Mouse (Mus musculus) cerebellum, adult 11 months (tissue): Measurements from ENCODE around the gene Foxp1.

Source experiments
- DNase-seq: peaks from one replicate; pipeline ENCODE4 v3.0.0; 2022

The Foxp1 gene

GRCm38 (mm10) chr6:99520676-99521037, 1.9 kb downstream of the Foxp1 start:
- no peak for DNase-seq

- DNase-seq = peak; percentile 29
These were observed 2.5 kb downstream of the Foxp1 start for GRCm38 (mm10) chr6:99519806-99520675.

DNA sequence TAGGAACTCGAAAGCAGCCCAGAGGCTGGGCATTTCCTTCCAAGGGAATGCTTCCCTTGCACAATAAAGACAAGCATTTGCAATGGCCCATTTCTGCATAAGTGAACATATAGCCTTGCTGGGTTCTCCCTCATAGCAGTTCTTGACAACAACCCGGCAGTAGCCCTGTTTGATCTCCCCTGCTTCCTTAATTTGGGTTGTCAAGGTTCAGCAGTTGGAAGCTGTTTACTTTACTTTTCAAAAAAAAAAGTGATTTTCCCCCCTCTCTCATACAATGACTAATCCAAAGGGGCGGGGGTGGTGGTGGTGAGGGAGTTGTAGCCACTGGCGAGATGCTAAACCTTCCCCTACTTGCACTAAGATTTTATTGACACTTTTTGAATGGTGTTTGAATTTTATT, 3.5 kb downstream of the Foxp1 start:
- no peak for DNase-seq

- DNase-seq = no peak
These were observed 6.8 kb downstream of the Foxp1 start for GRCm38 (mm10) chr6:99515667-99516199.

GRCm38 (mm10) chr6:99511862-99512261, 10.7 kb downstream of the Foxp1 start:
- DNase-seq = no peak

DNA sequence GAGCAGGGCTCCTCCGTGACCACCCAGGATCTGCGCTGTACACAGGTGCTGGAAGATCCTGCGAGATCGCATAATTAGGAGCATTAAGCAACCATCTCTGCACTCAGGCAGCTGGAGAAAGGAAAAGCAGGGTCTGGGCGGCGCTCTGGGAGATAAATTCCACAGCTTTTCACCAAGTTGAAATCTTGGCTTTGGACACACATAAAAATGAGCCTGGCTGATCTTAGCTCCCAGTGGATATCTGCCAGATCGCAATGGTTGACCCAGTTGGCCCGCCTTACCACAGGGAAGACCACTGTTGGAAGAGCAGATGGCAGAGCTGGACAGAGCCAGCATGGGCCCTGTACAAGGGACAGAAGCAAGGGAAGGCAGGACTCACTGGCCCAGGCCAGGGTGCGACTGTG, 13.3 kb downstream of the Foxp1 start:
- DNase-seq = peak; percentile 76

- no peak for DNase-seq
These were observed 15.7 kb downstream of the Foxp1 start for GRCm38 (mm10) chr6:99506816-99507215.

GRCm38 (mm10) chr6:99503741-99504140, 18.8 kb downstream of the Foxp1 start:
- no peak for DNase-seq

DNA sequence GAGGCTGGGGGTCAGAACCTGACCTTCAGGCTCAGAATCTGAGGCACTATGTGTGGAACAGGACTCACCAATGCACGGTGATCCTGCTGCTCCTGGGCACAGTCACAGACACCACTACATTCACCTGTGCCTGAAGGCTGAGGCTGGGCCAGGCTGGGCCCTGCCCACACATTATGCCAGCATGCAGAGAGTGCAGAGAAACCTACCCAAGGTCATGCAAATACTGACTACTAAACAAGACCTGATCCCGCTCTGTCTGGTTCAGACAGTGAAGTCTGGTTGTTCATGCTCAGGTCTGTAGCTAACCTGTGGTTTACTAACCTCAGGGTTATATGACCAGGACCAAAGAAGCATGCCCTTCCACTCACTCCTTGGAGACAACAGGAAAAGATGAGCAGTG, 19.8 kb downstream of the Foxp1 start:
- DNase-seq = no peak

- no peak for DNase-seq
These were observed 20.2 kb downstream of the Foxp1 start for GRCm38 (mm10) chr6:99502314-99502713.

DNA sequence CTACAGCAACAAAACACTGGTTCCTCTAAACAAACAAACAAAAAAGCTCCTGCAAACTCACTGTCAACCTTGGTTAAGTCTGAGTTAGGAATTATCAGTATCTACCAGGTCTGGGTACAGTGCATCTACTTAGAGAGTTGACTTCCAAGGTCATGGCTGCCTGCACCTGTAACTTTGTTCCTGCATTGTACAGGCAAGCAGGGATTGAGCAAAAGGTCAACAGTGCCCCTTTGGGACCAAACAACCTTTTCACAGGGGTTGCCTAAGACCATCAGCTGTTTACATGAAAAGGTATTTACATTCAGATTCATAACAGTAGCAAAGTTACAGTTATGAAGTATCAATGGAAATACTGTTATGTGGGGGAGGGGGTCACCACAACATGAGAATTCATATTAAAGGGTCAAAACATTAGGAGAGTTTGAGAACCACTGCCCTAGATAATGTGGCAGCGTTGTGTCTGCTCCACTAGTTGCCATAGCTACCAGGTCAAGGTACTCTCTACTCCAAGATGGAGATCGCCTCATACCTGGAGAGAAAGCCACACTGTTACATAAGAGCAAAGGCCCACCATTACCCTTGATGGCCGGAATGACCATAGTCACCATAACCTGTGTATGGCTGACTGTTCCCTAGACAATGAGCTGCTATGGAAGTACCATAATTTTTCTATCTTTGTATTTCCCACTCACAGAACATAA, 21.8 kb downstream of the Foxp1 start:
- no peak for DNase-seq

DNA sequence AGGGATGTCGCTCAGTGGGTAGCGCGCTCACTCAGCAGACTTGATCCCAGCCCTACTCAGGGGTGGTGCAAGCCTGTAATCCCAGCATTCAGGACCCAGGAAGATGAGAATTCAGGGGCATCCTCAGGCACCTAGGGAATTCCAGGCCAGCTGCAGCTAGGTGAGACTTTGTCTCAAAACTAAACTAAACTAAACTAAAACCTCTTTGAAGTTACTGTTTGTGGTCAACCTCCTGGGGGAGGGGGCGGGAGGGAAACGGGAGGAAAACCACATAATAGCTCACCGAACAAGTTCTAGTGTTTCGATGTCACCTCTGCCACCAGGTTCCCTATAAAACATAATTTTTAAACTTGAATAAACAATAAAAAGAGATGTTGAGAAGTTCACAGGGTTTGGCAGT, 24.4 kb downstream of the Foxp1 start:
- no peak for DNase-seq

GRCm38 (mm10) chr6:99496114-99496513, 26.4 kb downstream of the Foxp1 start:
- DNase-seq = no peak

DNA sequence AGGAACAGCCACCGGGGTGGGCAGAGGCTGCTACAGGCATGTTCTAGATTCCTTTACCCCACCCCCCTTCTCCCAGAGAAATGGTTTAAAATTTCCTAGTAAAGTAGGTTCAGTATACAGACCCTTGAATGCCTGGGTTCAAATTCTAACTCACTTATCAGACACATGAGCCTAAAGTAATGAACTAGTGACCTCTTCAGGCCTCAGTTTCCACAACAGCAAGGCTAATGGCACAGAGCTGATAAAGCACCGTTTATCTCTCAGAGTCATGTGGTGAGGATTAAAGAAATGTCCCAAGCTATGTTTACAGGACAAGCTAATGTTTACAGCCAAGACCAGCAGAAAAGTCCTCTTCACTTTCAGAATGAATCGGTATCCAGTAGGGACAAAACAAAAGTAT, 29.6 kb downstream of the Foxp1 start:
- no peak for DNase-seq

GRCm38 (mm10) chr6:99491979-99492544, 30.5 kb downstream of the Foxp1 start:
- no peak for DNase-seq

- DNase-seq = no peak
These were observed 31.4 kb downstream of the Foxp1 start for GRCm38 (mm10) chr6:99491146-99491545.

- no peak for DNase-seq
These were observed 32.4 kb downstream of the Foxp1 start for GRCm38 (mm10) chr6:99489900-99490648.

- no peak for DNase-seq
These were observed 33.1 kb downstream of the Foxp1 start for GRCm38 (mm10) chr6:99489423-99489822.

GRCm38 (mm10) chr6:99485884-99486640, 36.5 kb downstream of the Foxp1 start:
- DNase-seq = peak; percentile 38

GRCm38 (mm10) chr6:99485217-99485883, 37.2 kb downstream of the Foxp1 start:
- peak; percentile 23 for DNase-seq

DNA sequence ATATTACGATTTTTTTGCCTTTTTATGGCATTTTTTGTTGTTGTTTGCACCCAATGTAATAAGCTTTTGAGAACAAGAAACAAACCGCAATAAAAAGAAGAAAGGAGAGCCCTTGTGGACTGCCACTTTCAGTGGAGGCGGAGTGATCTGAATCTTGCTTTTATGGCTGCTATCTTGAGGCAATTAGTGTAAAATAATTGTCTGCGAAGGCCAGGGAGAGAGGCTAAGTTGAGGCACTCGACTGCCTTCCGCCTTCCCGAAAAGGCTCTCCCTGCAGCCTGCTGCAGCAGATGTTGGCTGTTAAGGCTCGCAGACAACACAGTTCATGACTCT, 37.7 kb downstream of the Foxp1 start:
- DNase-seq = no peak
